Mouse (Mus musculus) thymus, adult 2 months (tissue): Measurements from ENCODE around the gene Ehbp1. TPM values are rescaled to one million over a fixed set of nuclear protein-coding genes. Genes with fewer than 3 reads are reported as not detected.

Experiments used
- DNase-seq: peaks from one replicate; pipeline ENCODE4 v3.0.0; 2021
- H3K27ac ChIP-seq: fragments of 200-500 bp; 2 replicates; pipeline ENCODE4 v1.5.1; 2012; ENCODE audit warnings: low read length, control low read depth; ENCODE audit not compliant: control insufficient read depth, insufficient read depth
- H3K27me3 ChIP-seq: fragments of 200-500 bp; 2 replicates; pipeline ENCODE4 v1.6.1; 2012; ENCODE audit warnings: mild to moderate bottlenecking, low read length, moderate library complexity, mixed read lengths; ENCODE audit not compliant: control insufficient read depth, insufficient read depth
- H3K36me3 ChIP-seq: fragments of 200-500 bp; 2 replicates; pipeline ENCODE4 v1.6.1; 2012; ENCODE audit warnings: mild to moderate bottlenecking, low read length, moderate library complexity; ENCODE audit not compliant: control insufficient read depth, insufficient read depth
- H3K4me1 ChIP-seq: fragments of 200-500 bp; replicated peaks from 2 replicates; pipeline ENCODE4 v1.6.1; 2012; ENCODE audit warnings: low read length; ENCODE audit not compliant: control insufficient read depth, insufficient read depth
- H3K4me3 ChIP-seq: fragments of 200-500 bp; 2 replicates; pipeline ENCODE4 v1.5.1; 2012; ENCODE audit warnings: mild to moderate bottlenecking, low read length, control low read depth, moderate library complexity; ENCODE audit not compliant: control insufficient read depth, insufficient read depth
- CTCF ChIP-seq: fragments of 200-500 bp; IDR thresholded peaks from 2 replicates; pipeline ENCODE4 v1.5.1; 2012; ENCODE audit warnings: mild to moderate bottlenecking, control low read depth, low read length, moderate library complexity, borderline replicate concordance; ENCODE audit not compliant: control insufficient read depth, poor library complexity, insufficient read depth; ENCODE audit errors: extremely low read depth
- POLR2A ChIP-seq: fragments of 200-500 bp; IDR thresholded peaks from 2 replicates; pipeline ENCODE4 v1.6.1; 2012; ENCODE audit warnings: mild to moderate bottlenecking, low read length, control low read depth, moderate library complexity; ENCODE audit not compliant: control insufficient read depth, poor library complexity, insufficient read depth; ENCODE audit errors: extremely low read depth
- WGBS: fragments of 180-500 bp; shearing (Covaris S2); methylation state at CpG from one replicate; pipeline ENCODE4 v1.1.7; 2018; 5-methylcytosine and 5-hydroxymethylcytosine counted together
- polyA plus RNA-seq: library from polyadenylated mRNA; depleted of rRNA; stranded (reverse); fragments of >200 nt; gene quantifications from 2 replicates; pipeline ENCODE4 v1.2.3, GENCODE M21; 2012

Gene Ehbp1
- polyA plus RNA-seq, 1 experiment = 0.75 TPM

GRCm38 (mm10) chr11:22001321-22002061, 340.6 kb downstream of the Ehbp1 start:
- no peaks in the 10 kb centered on the region for H3K4me1 ChIP-seq
- TF ChIP-seq POLR2A = no peak
- no peak for TF ChIP-seq CTCF
- 3% methylated on average over 56 of the region's 59 CpGs for WGBS
- no peak overlapping the region for H3K4me3 ChIP-seq
- no peak for DNase-seq
- peaks cover 33% of the 10 kb centered on the region for H3K27me3 ChIP-seq
- H3K36me3 ChIP-seq = no peaks in the 10 kb centered on the region
- no peak overlapping the region for H3K27ac ChIP-seq

DNA sequence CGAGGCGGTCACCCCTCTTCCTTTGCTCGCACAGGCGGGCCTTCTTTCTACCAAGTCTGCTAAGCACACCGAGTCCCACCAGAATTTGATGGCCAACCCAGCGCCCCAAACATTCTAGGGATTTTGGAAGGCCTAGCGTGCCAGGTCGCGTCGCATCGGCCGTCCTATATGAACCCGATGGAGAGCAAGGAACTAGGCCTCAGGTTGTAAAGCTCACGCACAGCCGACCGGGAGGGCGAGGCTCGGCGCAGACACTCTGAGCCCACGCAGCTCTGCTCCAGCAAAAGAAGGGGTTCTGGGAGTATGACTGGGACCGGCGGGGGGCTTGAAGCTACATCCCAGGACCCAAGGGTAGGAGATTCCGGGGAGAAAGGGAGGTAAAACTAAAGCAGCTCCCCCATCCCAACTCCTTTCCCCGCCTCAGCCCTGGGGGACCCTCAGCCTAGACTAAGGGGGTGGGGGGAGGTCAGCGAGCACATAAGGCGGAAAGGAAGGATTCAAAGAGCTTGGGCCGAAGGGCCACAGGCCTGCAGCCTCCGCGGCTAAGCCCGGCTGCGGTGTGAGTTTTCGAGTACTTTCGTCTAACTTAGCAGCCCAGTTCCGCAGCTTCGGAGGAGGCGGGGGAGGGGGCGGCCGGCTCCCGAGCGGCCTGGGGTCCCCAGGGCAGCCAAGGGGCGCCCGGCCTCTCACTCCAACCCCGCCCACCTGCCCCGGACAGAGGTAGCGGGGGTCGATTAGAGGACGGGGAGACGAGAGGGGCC, 341.6 kb downstream of the Ehbp1 start:
- peaks cover 42% of the 10 kb centered on the region for H3K27me3 ChIP-seq
- TF ChIP-seq CTCF = no peak
- no peak for TF ChIP-seq POLR2A
- H3K27ac ChIP-seq = no peak overlapping the region
- no peak overlapping the region for H3K4me3 ChIP-seq
- WGBS = 7% methylated on average over 48 of the region's 48 CpGs
- no peaks in the 10 kb centered on the region for H3K36me3 ChIP-seq
- no peaks in the 10 kb centered on the region for H3K4me1 ChIP-seq
- no peak for DNase-seq

- Histone ChIP-seq H3K27ac (no peak overlapping the region), H3K4me1 (no peaks in the 10 kb centered on the region), H3K4me3 (no peak overlapping the region), H3K36me3 (no peaks in the 10 kb centered on the region), H3K27me3 (peaks cover 42% of the 10 kb centered on the region)
- DNase-seq = no peak
- WGBS = 11% methylated on average over 31 of the region's 31 CpGs
- TF ChIP-seq CTCF (no peak), POLR2A (no peak)
Measured at GRCm38 (mm10) chr11:21999396-22000315, 342.4 kb downstream of the Ehbp1 start.

GRCm38 (mm10) chr11:21998141-21999047, 343.7 kb downstream of the Ehbp1 start:
- DNase-seq = no peak
- no peaks in the 10 kb centered on the region for H3K4me1 ChIP-seq
- H3K4me3 ChIP-seq = no peak overlapping the region
- no peaks in the 10 kb centered on the region for H3K36me3 ChIP-seq
- TF ChIP-seq POLR2A (no peak), CTCF (no peak)
- H3K27me3 ChIP-seq = peaks cover 45% of the 10 kb centered on the region
- H3K27ac ChIP-seq = no peak overlapping the region
- WGBS = 13% methylated on average over 32 of the region's 32 CpGs

GRCm38 (mm10) chr11:21997561-21998140, 344.4 kb downstream of the Ehbp1 start:
- no peak for DNase-seq
- no peak for TF ChIP-seq CTCF
- TF ChIP-seq POLR2A = no peak
- WGBS = 8% methylated on average over 20 of the region's 20 CpGs
- no peaks in the 10 kb centered on the region for H3K4me1 ChIP-seq
- H3K27me3 ChIP-seq = peaks cover 49% of the 10 kb centered on the region
- H3K36me3 ChIP-seq = no peaks in the 10 kb centered on the region
- H3K27ac ChIP-seq = no peak overlapping the region
- no peak overlapping the region for H3K4me3 ChIP-seq
